Mouse (Mus musculus): Measurements from ENCODE around the gene Dpy19l1.
A peak's percentile ranks its signal among the peaks of the same experiment; 100 is the strongest.

Gene Dpy19l1

DNA sequence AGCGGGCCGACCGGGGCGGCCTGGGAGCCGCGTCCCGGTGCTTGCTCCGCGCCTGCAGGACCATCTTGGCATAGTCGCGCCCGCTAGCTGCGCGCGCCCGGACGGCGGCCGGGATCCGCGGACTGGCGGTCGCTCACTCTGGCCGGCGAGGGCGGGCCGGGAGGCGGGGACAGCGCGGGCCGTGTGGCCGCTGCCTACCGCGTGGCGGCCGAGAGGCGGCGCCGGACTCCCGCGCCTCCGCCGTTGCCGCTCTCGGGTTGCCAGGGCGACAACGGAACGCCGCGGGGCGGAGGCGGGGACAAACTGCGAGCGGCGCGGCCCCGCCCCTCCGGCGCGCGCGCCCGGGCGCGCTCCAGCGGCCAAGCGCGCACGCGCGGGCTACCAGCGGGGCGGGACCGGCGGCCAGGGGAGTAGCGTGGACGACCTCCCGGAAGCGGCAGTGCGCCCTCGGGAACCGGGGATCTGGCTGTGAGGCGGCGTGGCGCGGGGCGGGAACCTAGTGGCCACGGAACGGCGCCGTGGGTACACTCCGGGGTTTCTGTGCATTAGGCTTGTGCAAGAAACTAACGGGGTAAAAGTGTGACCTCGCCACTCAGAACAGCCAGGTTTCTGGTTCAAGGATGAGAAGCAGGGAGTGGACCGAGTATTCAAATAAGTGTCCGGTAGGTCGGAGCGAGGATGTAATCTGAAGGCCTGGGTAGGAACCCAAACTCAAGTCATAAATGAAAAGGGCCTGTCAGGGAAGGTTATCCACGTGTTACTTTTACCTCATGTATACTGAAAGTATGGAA, at the start of gene Dpy19l1:
Gene Dpy19l1, minus strand, starts transcription at position 74 of the 791 bp plus-strand sequence.
- DNase-seq, result peak; percentile 92 to 97

GRCm38 (mm10) chr9:24538159-24538558, 35.2 kb upstream of the Dpy19l1 start:
- DNase-seq, result no peak

DNA sequence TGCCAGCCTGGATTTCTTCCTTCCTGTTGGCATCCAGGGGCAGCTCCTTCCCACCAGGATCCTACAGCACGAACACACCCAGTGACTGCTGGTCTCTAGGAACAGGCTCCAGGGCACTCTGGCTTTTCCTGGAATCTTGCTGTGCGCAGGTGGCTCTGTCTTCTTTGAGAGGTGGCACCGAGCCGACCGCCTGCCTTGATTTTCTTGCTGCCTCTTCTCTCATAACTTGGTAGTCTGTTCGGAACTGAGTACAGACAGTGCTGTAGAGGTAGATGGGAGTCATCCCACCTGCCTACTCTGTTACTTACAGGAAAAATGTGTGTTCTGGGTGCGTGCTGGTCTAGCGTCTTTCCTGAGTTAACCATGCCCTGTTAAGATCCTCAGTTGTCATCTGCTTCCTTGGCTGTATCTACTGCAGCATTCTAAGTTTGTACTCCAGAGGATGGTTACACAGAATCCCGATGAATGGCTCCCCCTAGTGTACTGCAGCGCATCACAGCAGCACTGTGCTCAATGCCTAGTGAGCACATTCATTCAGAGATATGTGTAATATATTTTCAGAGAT, 13.7 kb upstream of the Dpy19l1 start:
- peak; percentile 78 to 79 for DNase-seq

GRCm38 (mm10) chr9:24514078-24514469, 11.1 kb upstream of the Dpy19l1 start:
- no peak for DNase-seq

- no peak for DNase-seq
Measured at GRCm38 (mm10) chr9:24513290-24514077, 10.5 kb upstream of the Dpy19l1 start.

DNA sequence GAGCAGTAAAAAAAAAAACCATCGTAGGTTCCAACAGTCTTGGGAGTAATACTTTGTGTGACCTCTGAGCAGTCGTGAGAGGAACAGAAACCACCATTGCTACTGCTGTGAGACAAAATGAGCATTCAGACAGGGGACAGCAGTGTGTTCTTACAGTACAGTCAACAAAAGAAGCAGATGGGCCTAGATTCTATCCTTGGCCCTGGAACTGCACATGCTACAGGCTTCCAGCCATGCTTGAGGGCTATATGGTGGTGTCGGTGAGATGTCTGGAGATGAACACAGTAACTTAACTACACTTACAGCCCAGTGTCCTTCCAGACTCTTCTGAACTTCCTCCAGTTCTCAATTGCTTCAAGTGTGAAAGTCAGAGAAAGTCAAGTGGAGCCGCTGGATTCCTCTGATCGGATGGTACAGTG, 9.2 kb upstream of the Dpy19l1 start:
- DNase-seq, result no peak

- no peak for DNase-seq
Measured at GRCm38 (mm10) chr9:24511371-24512120, 8.6 kb upstream of the Dpy19l1 start.

- no peak for DNase-seq
Measured at GRCm38 (mm10) chr9:24508880-24509279, 5.9 kb upstream of the Dpy19l1 start.

DNA sequence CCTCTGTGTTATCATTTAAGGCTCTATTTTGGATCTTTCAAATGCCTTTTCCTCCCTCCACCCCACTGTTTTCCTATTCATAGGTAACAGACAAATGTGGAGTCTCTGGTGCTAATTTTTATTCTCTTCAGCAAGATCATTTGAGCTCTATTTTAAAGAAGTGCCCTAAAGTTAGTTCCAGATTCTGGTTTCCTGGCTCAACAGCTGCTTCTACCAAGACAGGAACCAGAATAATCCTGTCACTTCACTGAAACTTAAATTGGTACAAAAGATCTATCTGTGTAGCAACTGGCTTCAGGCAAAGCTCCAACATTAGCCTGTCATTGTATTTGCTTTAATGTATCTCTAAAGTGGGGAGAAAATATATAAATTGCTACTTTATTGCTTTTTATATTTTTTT, 3.6 kb upstream of the Dpy19l1 start:
- no peak for DNase-seq

DNA sequence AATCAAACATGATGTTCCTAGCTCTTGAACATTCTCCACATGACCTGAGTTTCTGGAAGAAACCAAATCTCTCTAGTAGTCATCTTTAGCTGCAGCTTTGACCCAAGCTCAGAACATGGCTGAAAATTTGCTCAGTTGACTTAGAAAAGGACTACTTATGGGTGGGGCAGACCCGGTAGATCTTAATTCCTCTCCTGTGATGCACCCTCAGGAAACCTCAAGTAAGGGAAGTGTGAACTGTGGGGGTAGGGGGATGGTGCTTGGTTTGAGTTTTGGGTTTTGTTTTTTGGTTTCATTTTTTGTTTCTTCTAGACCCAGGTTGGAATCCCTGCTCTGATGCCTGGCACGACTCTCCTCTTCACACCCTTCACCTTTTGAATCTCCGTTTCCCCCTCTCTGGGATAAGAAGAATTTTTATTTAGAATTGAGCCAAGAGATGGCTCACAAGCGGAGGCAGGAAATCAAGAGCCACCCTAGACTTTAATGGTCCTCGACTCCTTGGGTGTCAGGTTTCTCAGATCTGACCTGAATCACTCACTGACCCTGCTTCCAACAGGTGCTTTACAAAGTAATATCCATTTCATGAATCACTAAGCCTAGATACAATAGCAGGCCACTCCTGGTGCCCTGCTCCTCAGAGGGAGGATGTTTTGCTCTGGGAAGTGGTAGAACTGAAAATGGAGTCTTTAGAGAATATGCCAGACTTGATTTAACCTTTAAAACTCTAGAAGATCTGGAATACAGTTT, 2.2 kb upstream of the Dpy19l1 start:
- DNase-seq, result no peak

- DNase-seq, result no peak
Measured at GRCm38 (mm10) chr9:24504381-24504780, 1.4 kb upstream of the Dpy19l1 start.

DNA sequence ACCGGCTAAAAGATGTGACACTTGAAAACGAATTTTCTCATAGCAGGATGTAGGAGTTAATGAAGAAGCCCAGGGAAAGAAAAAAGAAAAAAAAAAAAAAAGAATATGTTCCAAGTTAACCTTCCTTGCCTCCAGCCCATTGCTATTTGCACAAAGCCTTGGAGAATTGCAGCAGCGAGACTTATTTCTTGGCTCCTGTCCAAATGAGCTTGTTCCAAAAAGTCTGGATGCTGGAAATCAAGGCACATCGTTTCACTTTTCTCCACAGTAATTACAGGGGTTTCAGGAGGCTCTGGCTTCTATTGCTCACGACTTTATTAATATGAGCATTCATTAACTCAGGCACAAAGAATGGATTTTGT, 899 bp upstream of the Dpy19l1 start:
- peak in 1 of 2 experiments; percentile 11 for DNase-seq

GRCm38 (mm10) chr9:24502571-24503004, 352 bp downstream of the Dpy19l1 start:
- DNase-seq, result peak in 1 of 2 experiments; percentile 51

GRCm38 (mm10) chr9:24501618-24502017, 1.3 kb downstream of the Dpy19l1 start:
- DNase-seq, result no peak

GRCm38 (mm10) chr9:24496226-24496625, 6.7 kb downstream of the Dpy19l1 start:
- no peak for DNase-seq

- DNase-seq, result no peak
Measured at GRCm38 (mm10) chr9:24490516-24490915, 12.4 kb downstream of the Dpy19l1 start.

DNA sequence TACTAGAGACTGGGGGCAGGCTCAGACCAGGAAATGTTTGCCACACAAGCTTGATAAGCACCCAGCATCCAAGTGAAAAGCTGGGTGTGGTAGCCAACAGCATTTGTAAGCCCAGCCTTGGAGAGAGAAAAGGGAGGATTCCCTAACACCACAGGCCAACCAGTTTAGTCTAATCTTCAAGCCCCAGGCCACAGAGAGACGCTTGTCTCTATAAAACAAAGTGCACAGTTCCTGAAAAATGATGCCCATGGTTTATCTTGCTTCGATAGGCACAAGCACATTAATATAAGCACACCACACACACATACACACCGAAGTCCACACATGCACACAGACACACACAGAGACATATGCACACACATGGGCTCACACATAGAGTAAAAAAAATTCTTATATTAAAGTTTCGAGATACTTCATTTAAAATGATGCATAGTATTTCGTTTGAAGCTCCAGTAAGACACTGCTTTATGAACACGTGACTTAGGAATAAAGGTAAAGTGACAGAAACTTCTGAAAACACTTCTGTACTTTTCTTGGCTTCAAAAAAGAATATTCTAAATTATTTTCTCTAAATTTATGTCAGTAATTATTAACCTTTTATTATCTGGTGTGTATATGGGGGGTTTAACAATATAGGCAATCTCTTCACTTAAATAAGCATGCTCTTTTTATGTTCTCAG, 14.4 kb downstream of the Dpy19l1 start:
- DNase-seq, result no peak

GRCm38 (mm10) chr9:24482375-24482774, 20.6 kb downstream of the Dpy19l1 start:
- no peak for DNase-seq

- no peak for DNase-seq
Measured at GRCm38 (mm10) chr9:24477251-24477650, 25.7 kb downstream of the Dpy19l1 start.

GRCm38 (mm10) chr9:24473824-24474223, 29.1 kb downstream of the Dpy19l1 start:
- no peak for DNase-seq

DNA sequence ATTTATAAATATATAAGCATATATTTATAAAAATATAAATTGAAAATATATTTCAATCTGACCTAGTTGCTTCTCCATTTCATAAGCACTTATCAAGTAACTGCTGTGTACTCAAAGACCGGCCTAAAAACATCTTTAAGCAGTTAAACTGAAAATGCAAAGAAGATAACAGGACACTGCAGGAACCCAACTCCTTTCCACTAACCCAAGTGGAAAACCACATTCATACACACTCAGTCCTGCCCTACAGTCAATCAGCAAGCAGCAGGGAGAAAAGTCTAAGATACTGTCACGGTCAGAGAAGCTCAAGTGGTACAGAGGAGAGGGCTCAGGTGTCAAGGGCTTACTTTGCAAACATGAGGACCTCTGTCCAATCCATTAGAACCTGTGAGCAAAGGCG, 30.4 kb downstream of the Dpy19l1 start:
- no peak for DNase-seq

- no peak for DNase-seq
Measured at GRCm38 (mm10) chr9:24470166-24470565, 32.8 kb downstream of the Dpy19l1 start.

Measured in cerebellum, adult 18-20 months (tissue).